Mouse (Mus musculus) liver, embryonic 16.5 days (tissue): ENCODE measurements around the gene Csrp1. TPM values are rescaled to one million over a fixed set of nuclear protein-coding genes. Genes with fewer than 3 reads are reported as not detected.

Experiments
- ATAC-seq: fragments of 200-750 bp; cut with Nextera tagmentation; 2 replicates; pipeline ENCODE4 v1.8.0; 2017; ENCODE audit warnings: low read depth, mild to moderate bottlenecking, moderate number of reproducible peaks, moderate library complexity
- H3K27ac ChIP-seq: fragments of 300-500 bp; sonication (generic); 2 replicates; pipeline ENCODE4 v1.5.1; 2014; ENCODE audit warnings: mild to moderate bottlenecking, low read length
- H3K27me3 ChIP-seq: fragments of 300-500 bp; sonication (generic); 2 replicates; pipeline ENCODE4 v1.6.1; 2014; ENCODE audit warnings: low read depth, low read length, mixed read lengths; ENCODE audit not compliant: control insufficient read depth, insufficient read depth
- H3K36me3 ChIP-seq: fragments of 300-500 bp; sonication (generic); 2 replicates; pipeline ENCODE4 v1.6.1; 2014; ENCODE audit warnings: mild to moderate bottlenecking; ENCODE audit not compliant: control insufficient read depth, insufficient read depth
- H3K4me1 ChIP-seq: fragments of 300-500 bp; sonication (generic); 2 replicates; pipeline ENCODE4 v1.6.1; 2014; ENCODE audit warnings: low read depth, low read length, mixed read lengths; ENCODE audit not compliant: control insufficient read depth
- H3K4me2 ChIP-seq: fragments of 300-500 bp; sonication (generic); 2 replicates; pipeline ENCODE4 v1.6.1; 2014; ENCODE audit warnings: low read depth, low read length, mixed read lengths
- H3K4me3 ChIP-seq: fragments of 300-500 bp; sonication (generic); 2 replicates; pipeline ENCODE4 v1.5.1; 2014; ENCODE audit warnings: low read depth, mild to moderate bottlenecking, low read length
- H3K9ac ChIP-seq: fragments of 300-500 bp; sonication (generic); 2 replicates; pipeline ENCODE4 v1.6.1; 2014; ENCODE audit warnings: low read depth, low read length
- H3K9me3 ChIP-seq: fragments of 300-500 bp; sonication (generic); replicated peaks from 2 replicates; pipeline ENCODE4 v1.6.1; 2016; ENCODE audit warnings: low read length; ENCODE audit not compliant: control insufficient read depth
- WGBS: fragments of 180-500 bp; shearing (Covaris S2); extraction: QIAGEN DNeasy Blood & Tissue Kit; methylation state at CpG from one replicate; pipeline ENCODE4 v1.1.7; 2014; ENCODE audit not compliant: insufficient replicate concordance; 5-methylcytosine and 5-hydroxymethylcytosine counted together
- polyA plus RNA-seq: library from polyadenylated mRNA; unstranded; fragments of >200 nt; fragmentation: Nextera tagmentation; extraction: Ambion mirVana; gene quantifications from 2 replicates; pipeline ENCODE4 v1.2.1, GENCODE M21; 2015

Csrp1 gene
- polyA plus RNA-seq, 1 experiment from 2014 or later = 30.5 TPM

- Histone ChIP-seq H3K27me3 (no peaks in the 10 kb centered on the region; the same call in 1 of the 2 replicates), H3K36me3 (no peaks in the 10 kb centered on the region), H3K27ac (no peak overlapping the region), H3K4me3 (no peak overlapping the region), H3K4me1 (no peaks in the 10 kb centered on the region; the same call in 1 of the 2 replicates), H3K9me3 (no peaks in the 10 kb centered on the region), H3K9ac (no peak overlapping the region), H3K4me2 (no peak overlapping the region)
- 49% methylated on average over 8 of the region's 8 CpGs for WGBS
- ATAC-seq = no peak
These were observed 42.8 kb upstream of the Csrp1 start for GRCm38 (mm10) chr1:135676938-135677682.

- 48% methylated on average over 6 of the region's 6 CpGs for WGBS
These were observed 41.7 kb upstream of the Csrp1 start for GRCm38 (mm10) chr1:135678145-135678544.

GRCm38 (mm10) chr1:135680716-135681115 lies 39.1 kb upstream of the Csrp1 start:
- H3K9me3 ChIP-seq = no peaks in the 10 kb centered on the region
- H3K9ac ChIP-seq = no peak overlapping the region
- no peak for ATAC-seq
- peaks cover 4% of the 10 kb centered on the region for H3K27me3 ChIP-seq
- no peaks in the 10 kb centered on the region for H3K36me3 ChIP-seq
- H3K4me2 ChIP-seq = no peak overlapping the region
- no peaks in the 10 kb centered on the region; the same call in 1 of the 2 replicates for H3K4me1 ChIP-seq
- no peak overlapping the region for H3K27ac ChIP-seq
- no peak overlapping the region for H3K4me3 ChIP-seq
- WGBS = 30% methylated on average over 4 of the region's 4 CpGs

More at GRCm38 (mm10) chr1:135678145-135678544, 41.7 kb upstream of the Csrp1 start:
- H3K4me2 ChIP-seq = no peak overlapping the region
- H3K9me3 ChIP-seq = no peaks in the 10 kb centered on the region
- no peak overlapping the region for H3K4me3 ChIP-seq
- no peaks in the 10 kb centered on the region for H3K36me3 ChIP-seq
- no peaks in the 10 kb centered on the region; the same call in 1 of the 2 replicates for H3K4me1 ChIP-seq
- H3K27ac ChIP-seq = no peak overlapping the region
- H3K27me3 ChIP-seq = no peaks in the 10 kb centered on the region; the same call in 1 of the 2 replicates
- no peak for ATAC-seq
- no peak overlapping the region for H3K9ac ChIP-seq

- WGBS = 43% methylated on average over 8 of the region's 8 CpGs
- Histone ChIP-seq H3K4me2 (no peak overlapping the region), H3K36me3 (no peaks in the 10 kb centered on the region), H3K4me1 (no peaks in the 10 kb centered on the region), H3K27ac (no peak overlapping the region), H3K9ac (no peak overlapping the region), H3K9me3 (no peaks in the 10 kb centered on the region), H3K27me3 (peaks cover 8% of the 10 kb centered on the region), H3K4me3 (no peak overlapping the region)
- ATAC-seq = no peak
These were observed 38.7 kb upstream of the Csrp1 start for GRCm38 (mm10) chr1:135681122-135681521.

DNA sequence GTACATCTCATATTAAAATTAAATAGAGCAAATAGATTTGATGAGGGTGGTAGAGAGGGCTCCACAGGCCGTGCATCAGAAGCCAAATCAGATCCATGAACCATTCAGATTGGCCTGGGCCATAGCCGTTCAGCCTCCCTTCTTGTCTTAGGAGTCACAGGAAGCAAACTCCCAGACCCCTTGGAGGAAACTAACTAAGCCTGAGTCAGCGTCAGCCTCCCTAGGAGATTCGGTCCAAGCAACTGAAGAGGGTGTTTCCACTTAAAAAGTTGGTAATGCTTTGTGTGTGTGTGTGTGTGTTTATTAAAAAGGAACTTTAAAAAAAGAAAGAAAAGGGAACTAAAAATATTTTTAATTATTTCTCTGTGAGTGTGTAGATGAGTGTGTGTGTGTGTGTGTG lies 35.0 kb upstream of the Csrp1 start:
- no peaks in the 10 kb centered on the region for H3K36me3 ChIP-seq
- no peak overlapping the region for H3K4me2 ChIP-seq
- peaks cover 9% of the 10 kb centered on the region for H3K4me1 ChIP-seq
- WGBS = 44% methylated on average over 4 of the region's 4 CpGs
- peaks cover 41% of the 10 kb centered on the region for H3K27me3 ChIP-seq
- H3K27ac ChIP-seq = no peak overlapping the region
- H3K9me3 ChIP-seq = no peaks in the 10 kb centered on the region
- no peak overlapping the region for H3K4me3 ChIP-seq
- no peak for ATAC-seq
- no peak overlapping the region for H3K9ac ChIP-seq

DNA sequence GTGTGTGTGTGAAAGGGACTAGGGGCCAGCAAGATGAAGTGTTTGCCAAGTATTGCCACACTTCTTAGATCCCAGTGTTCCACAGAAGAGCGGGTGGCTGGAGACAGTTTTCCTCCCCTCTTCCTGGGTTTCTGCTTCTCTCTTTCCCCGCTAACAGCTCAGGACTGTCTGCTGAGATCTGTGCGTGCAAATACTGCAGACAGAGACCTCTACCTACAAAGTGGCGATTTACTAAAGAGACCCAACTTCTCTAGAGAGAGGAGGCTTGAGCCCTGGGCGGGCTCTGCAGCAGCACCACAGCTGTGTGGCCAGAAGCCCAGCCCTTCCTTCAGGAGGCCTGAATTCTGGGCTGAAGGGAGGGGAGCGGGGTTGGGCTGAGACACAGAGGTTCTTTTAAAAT lies 34.5 kb upstream of the Csrp1 start:
- Histone ChIP-seq H3K27ac (no peak overlapping the region), H3K36me3 (no peaks in the 10 kb centered on the region), H3K4me1 (peaks cover 9% of the 10 kb centered on the region), H3K9me3 (no peaks in the 10 kb centered on the region), H3K4me2 (no peak overlapping the region), H3K4me3 (no peak overlapping the region), H3K9ac (no peak overlapping the region), H3K27me3 (peaks cover 41% of the 10 kb centered on the region)
- 37% methylated on average over 6 of the region's 6 CpGs for WGBS
- no peak for ATAC-seq

DNA sequence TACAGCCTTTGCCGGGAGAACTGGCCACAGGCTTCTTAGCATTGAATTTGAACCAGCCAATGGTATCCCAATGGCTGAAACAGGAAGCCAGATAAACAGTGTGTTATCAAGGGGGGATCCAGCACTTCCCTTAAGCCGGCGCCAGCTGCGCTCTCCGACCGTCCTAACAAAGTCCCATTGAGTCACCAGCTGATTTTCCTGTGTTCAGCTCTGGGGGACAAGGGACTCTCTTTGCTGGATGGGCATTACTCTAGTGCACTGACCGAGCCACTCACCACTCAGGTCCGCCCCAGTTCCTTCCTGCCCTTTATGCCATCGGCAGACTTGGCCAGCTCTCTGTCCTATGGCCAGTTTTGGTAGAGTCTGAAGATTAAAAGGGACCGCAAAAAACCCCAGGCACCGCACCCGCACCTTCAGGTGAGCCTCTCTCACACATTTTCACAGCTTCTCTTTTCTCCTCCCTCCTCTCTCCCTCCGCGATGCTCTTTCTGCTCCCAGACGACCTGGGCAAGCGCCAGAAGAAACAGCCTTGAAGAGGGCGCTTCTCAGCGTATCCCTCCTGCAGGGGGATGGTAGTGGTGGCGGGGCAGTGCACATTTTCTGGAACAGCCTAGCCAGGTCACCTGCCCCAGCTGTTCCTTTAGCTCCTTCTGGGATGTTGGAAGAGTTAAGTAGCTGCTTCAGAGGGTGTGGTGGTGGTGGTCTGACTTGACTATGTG lies 32.9 kb upstream of the Csrp1 start:
- no peaks in the 10 kb centered on the region for H3K9me3 ChIP-seq
- peak overlapping the region; percentile 79 for H3K4me2 ChIP-seq
- WGBS = 0% methylated on average over 19 of the region's 19 CpGs
- H3K9ac ChIP-seq = no peak overlapping the region
- peaks cover 14% of the 10 kb centered on the region for H3K4me1 ChIP-seq
- H3K4me3 ChIP-seq = peak overlapping the region; percentile 63
- ATAC-seq = peak; percentile 20; the same call in 1 of the 2 replicates
- H3K36me3 ChIP-seq = no peaks in the 10 kb centered on the region
- no peak overlapping the region for H3K27ac ChIP-seq
- H3K27me3 ChIP-seq = peaks cover 41% of the 10 kb centered on the region

GRCm38 (mm10) chr1:135687771-135688492 lies 31.9 kb upstream of the Csrp1 start:
- Histone ChIP-seq H3K4me2 (peak overlapping the region; percentile 79), H3K9me3 (no peaks in the 10 kb centered on the region), H3K36me3 (no peaks in the 10 kb centered on the region), H3K4me1 (peaks cover 14% of the 10 kb centered on the region), H3K4me3 (peak overlapping the region; percentile 63), H3K27ac (peak overlapping the region; percentile 29; the same call in 1 of the 2 replicates), H3K9ac (peak overlapping the region; percentile 52), H3K27me3 (peaks cover 41% of the 10 kb centered on the region)
- WGBS = under 1% methylated on average over 78 of the region's 81 CpGs
- ATAC-seq = peak; percentile 75
